Mouse (Mus musculus) stomach, embryonic 16.5 days (tissue): ENCODE results near the gene Sorcs1. TPM values are rescaled to one million over a fixed set of nuclear protein-coding genes. Genes with fewer than 3 reads are reported as not detected.

Experiments
- ATAC-seq: fragments of 200-750 bp; cut with Nextera tagmentation; 2 replicates; pipeline ENCODE4 v1.8.0; 2017; ENCODE audit warnings: moderate number of reproducible peaks, moderate TSS enrichment; ENCODE audit not compliant: insufficient read depth, low FRiP score
- H3K27ac ChIP-seq: fragments of 300-500 bp; sonication (generic); 2 replicates; pipeline ENCODE4 v1.5.1; 2014; ENCODE audit warnings: low read length
- H3K27me3 ChIP-seq: fragments of 300-500 bp; sonication (generic); 2 replicates; pipeline ENCODE4 v1.6.1; 2014; ENCODE audit warnings: low read length, control low read depth, mixed read lengths; ENCODE audit not compliant: control insufficient read depth, insufficient read depth
- H3K36me3 ChIP-seq: fragments of 300-500 bp; sonication (generic); 2 replicates; pipeline ENCODE4 v1.6.1; 2014; ENCODE audit warnings: low read length; ENCODE audit not compliant: control insufficient read depth, insufficient read depth
- H3K4me1 ChIP-seq: fragments of 300-500 bp; sonication (generic); 2 replicates; pipeline ENCODE4 v1.6.1; 2014; ENCODE audit warnings: low read length, control low read depth, mixed read lengths; ENCODE audit not compliant: control insufficient read depth, insufficient read depth
- H3K4me2 ChIP-seq: fragments of 300-500 bp; sonication (generic); 2 replicates; pipeline ENCODE4 v1.6.1; 2014; ENCODE audit warnings: low read depth, low read length, mixed read lengths
- H3K4me3 ChIP-seq: fragments of 300-500 bp; sonication (generic); replicated peaks from 2 replicates; pipeline ENCODE4 v1.5.1; 2014; ENCODE audit warnings: mild to moderate bottlenecking, low read length
- H3K9ac ChIP-seq: fragments of 300-500 bp; sonication (generic); 2 replicates; pipeline ENCODE4 v1.6.1; 2014; ENCODE audit warnings: low read length
- H3K9me3 ChIP-seq: fragments of 300-500 bp; sonication (generic); replicated peaks from 2 replicates; pipeline ENCODE4 v1.6.1; 2016; ENCODE audit warnings: low read length, control low read depth; ENCODE audit not compliant: control insufficient read depth
- WGBS: fragments of 180-500 bp; shearing (Covaris S2); extraction: QIAGEN DNeasy Blood & Tissue Kit; methylation state at CpG from one replicate; pipeline ENCODE4 v1.1.7; 2014; 5-methylcytosine and 5-hydroxymethylcytosine counted together
- polyA plus RNA-seq: library from polyadenylated mRNA; unstranded; fragments of >200 nt; fragmentation: Nextera tagmentation; extraction: Ambion mirVana; gene quantifications from 2 replicates; pipeline ENCODE4 v1.2.1, GENCODE M21; 2015

Gene Sorcs1
- polyA plus RNA-seq, 1 experiment from 2014 or later = 2.4 TPM

- no peaks in the 10 kb centered on the region for H3K4me1 ChIP-seq
- WGBS = 69% methylated on average over 4 of the region's 4 CpGs
- no peak for ATAC-seq
- H3K9ac ChIP-seq = no peak overlapping the region
- no peaks in the 10 kb centered on the region for H3K9me3 ChIP-seq
- H3K27ac ChIP-seq = no peak overlapping the region
- no peak overlapping the region for H3K4me2 ChIP-seq
- no peaks in the 10 kb centered on the region for H3K36me3 ChIP-seq
- no peak overlapping the region for H3K4me3 ChIP-seq
- H3K27me3 ChIP-seq = no peaks in the 10 kb centered on the region
Measured at GRCm38 (mm10) chr19:50597300-50597699, 81.1 kb downstream of the Sorcs1 start.

GRCm38 (mm10) chr19:50586182-50586581 lies 92.3 kb downstream of the Sorcs1 start:
- Histone ChIP-seq H3K4me2 (no peak overlapping the region), H3K27ac (no peak overlapping the region), H3K4me3 (no peak overlapping the region), H3K27me3 (no peaks in the 10 kb centered on the region), H3K9me3 (no peaks in the 10 kb centered on the region), H3K9ac (no peak overlapping the region), H3K36me3 (no peaks in the 10 kb centered on the region), H3K4me1 (no peaks in the 10 kb centered on the region)
- WGBS = 91% methylated on average over 5 of the region's 5 CpGs
- no peak for ATAC-seq

GRCm38 (mm10) chr19:50582952-50583351 lies 95.5 kb downstream of the Sorcs1 start:
- no peak overlapping the region for H3K9ac ChIP-seq
- no peaks in the 10 kb centered on the region for H3K27me3 ChIP-seq
- no peaks in the 10 kb centered on the region for H3K9me3 ChIP-seq
- no peak overlapping the region for H3K27ac ChIP-seq
- H3K36me3 ChIP-seq = no peaks in the 10 kb centered on the region
- no peaks in the 10 kb centered on the region for H3K4me1 ChIP-seq
- no peak overlapping the region for H3K4me3 ChIP-seq
- ATAC-seq = no peak
- H3K4me2 ChIP-seq = no peak overlapping the region

- no peaks in the 10 kb centered on the region for H3K36me3 ChIP-seq
- H3K4me2 ChIP-seq = no peak overlapping the region
- no peaks in the 10 kb centered on the region for H3K27me3 ChIP-seq
- H3K27ac ChIP-seq = no peak overlapping the region
- H3K9ac ChIP-seq = no peak overlapping the region
- H3K4me1 ChIP-seq = no peaks in the 10 kb centered on the region
- H3K9me3 ChIP-seq = no peaks in the 10 kb centered on the region
- H3K4me3 ChIP-seq = no peak overlapping the region
- WGBS = 66% methylated on average over 1 of the region's 1 CpGs
- ATAC-seq = no peak
Measured at GRCm38 (mm10) chr19:50569669-50570195, 108.7 kb downstream of the Sorcs1 start.

- no peak overlapping the region for H3K4me2 ChIP-seq
- 85% methylated on average over 2 of the region's 2 CpGs for WGBS
- no peak for ATAC-seq
- no peaks in the 10 kb centered on the region for H3K4me1 ChIP-seq
- H3K36me3 ChIP-seq = no peaks in the 10 kb centered on the region
- H3K27ac ChIP-seq = no peak overlapping the region
- H3K9me3 ChIP-seq = no peaks in the 10 kb centered on the region
- H3K9ac ChIP-seq = no peak overlapping the region
- H3K27me3 ChIP-seq = no peaks in the 10 kb centered on the region
- no peak overlapping the region for H3K4me3 ChIP-seq
Measured at GRCm38 (mm10) chr19:50566306-50566705, 112.1 kb downstream of the Sorcs1 start.

- H3K9ac ChIP-seq = no peak overlapping the region
- H3K36me3 ChIP-seq = no peaks in the 10 kb centered on the region
- H3K27me3 ChIP-seq = no peaks in the 10 kb centered on the region
- WGBS = 50% methylated on average over 6 of the region's 6 CpGs
- no peak overlapping the region for H3K4me3 ChIP-seq
- H3K9me3 ChIP-seq = no peaks in the 10 kb centered on the region
- H3K4me1 ChIP-seq = no peaks in the 10 kb centered on the region
- no peak for ATAC-seq
- H3K27ac ChIP-seq = no peak overlapping the region
- H3K4me2 ChIP-seq = no peak overlapping the region
Measured at GRCm38 (mm10) chr19:50558771-50559170, 119.7 kb downstream of the Sorcs1 start.

- no peak overlapping the region for H3K9ac ChIP-seq
- no peaks in the 10 kb centered on the region for H3K36me3 ChIP-seq
- no peaks in the 10 kb centered on the region for H3K9me3 ChIP-seq
- no peaks in the 10 kb centered on the region for H3K4me1 ChIP-seq
- H3K27me3 ChIP-seq = no peaks in the 10 kb centered on the region
- 78% methylated on average over 5 of the region's 5 CpGs for WGBS
- H3K4me3 ChIP-seq = no peak overlapping the region
- H3K4me2 ChIP-seq = no peak overlapping the region
- H3K27ac ChIP-seq = no peak overlapping the region
- ATAC-seq = no peak
Measured at GRCm38 (mm10) chr19:50534031-50534430, 144.4 kb downstream of the Sorcs1 start.

GRCm38 (mm10) chr19:50527835-50528234 lies 150.6 kb downstream of the Sorcs1 start:
- H3K4me2 ChIP-seq = no peak overlapping the region
- no peaks in the 10 kb centered on the region for H3K9me3 ChIP-seq
- H3K27me3 ChIP-seq = no peaks in the 10 kb centered on the region
- H3K4me3 ChIP-seq = no peak overlapping the region
- no peaks in the 10 kb centered on the region for H3K36me3 ChIP-seq
- 88% methylated on average over 3 of the region's 3 CpGs for WGBS
- H3K27ac ChIP-seq = no peak overlapping the region
- no peaks in the 10 kb centered on the region for H3K4me1 ChIP-seq
- no peak overlapping the region for H3K9ac ChIP-seq
- no peak for ATAC-seq

- H3K9me3 ChIP-seq = no peaks in the 10 kb centered on the region
- no peaks in the 10 kb centered on the region for H3K27me3 ChIP-seq
- WGBS = 82% methylated on average over 8 of the region's 8 CpGs
- no peak overlapping the region for H3K4me2 ChIP-seq
- no peak overlapping the region for H3K9ac ChIP-seq
- H3K4me1 ChIP-seq = no peaks in the 10 kb centered on the region
- no peak overlapping the region for H3K27ac ChIP-seq
- H3K36me3 ChIP-seq = no peaks in the 10 kb centered on the region
- no peak for ATAC-seq
- H3K4me3 ChIP-seq = no peak overlapping the region
Measured at GRCm38 (mm10) chr19:50526094-50526493, 152.4 kb downstream of the Sorcs1 start.

- no peaks in the 10 kb centered on the region for H3K4me1 ChIP-seq
- H3K4me2 ChIP-seq = no peak overlapping the region
- no peaks in the 10 kb centered on the region for H3K36me3 ChIP-seq
- no peaks in the 10 kb centered on the region for H3K27me3 ChIP-seq
- no peak overlapping the region for H3K27ac ChIP-seq
- ATAC-seq = no peak
- H3K4me3 ChIP-seq = no peak overlapping the region
- 59% methylated on average over 4 of the region's 4 CpGs for WGBS
- no peaks in the 10 kb centered on the region for H3K9me3 ChIP-seq
- H3K9ac ChIP-seq = no peak overlapping the region
Measured at GRCm38 (mm10) chr19:50521943-50522342, 156.5 kb downstream of the Sorcs1 start.
